Mouse (Mus musculus) NIH3T3 (cell line): Measurements from ENCODE around the gene Brd1.
"Not testable (repeated sequence)": the region's sequence is repeated elsewhere in the genome, so short reads cannot be mapped to it uniquely, and the experiment has no call there.

Experiments
- DNase-seq: peaks from one replicate; pipeline ENCODE4 v3.0.0-alpha.2; 2012; ENCODE audit warnings: low read depth

The Brd1 gene

GRCm38 (mm10) chr15:88727204-88727603, 6.8 kb downstream of the Brd1 start:
- no peak for DNase-seq

- DNase-seq = no peak
These were observed 9.0 kb downstream of the Brd1 start for GRCm38 (mm10) chr15:88725036-88725435.

- DNase-seq = no peak
These were observed 9.7 kb downstream of the Brd1 start for GRCm38 (mm10) chr15:88724311-88724710.

GRCm38 (mm10) chr15:88723205-88723604, 10.8 kb downstream of the Brd1 start:
- no peak for DNase-seq

- DNase-seq = no peak
These were observed 16.8 kb downstream of the Brd1 start for GRCm38 (mm10) chr15:88717239-88717638.

GRCm38 (mm10) chr15:88716350-88716749, 17.7 kb downstream of the Brd1 start:
- peak; percentile 49 for DNase-seq

- no peak for DNase-seq
These were observed 19.9 kb downstream of the Brd1 start for GRCm38 (mm10) chr15:88714021-88714589.

- no peak for DNase-seq
These were observed 21.5 kb downstream of the Brd1 start for GRCm38 (mm10) chr15:88712501-88712900.

- DNase-seq = no peak
These were observed 24.2 kb downstream of the Brd1 start for GRCm38 (mm10) chr15:88709878-88710277.

- peak; percentile 17 for DNase-seq
These were observed 25.1 kb downstream of the Brd1 start for GRCm38 (mm10) chr15:88708657-88709511.

- DNase-seq = no peak
These were observed 25.8 kb downstream of the Brd1 start for GRCm38 (mm10) chr15:88708204-88708603.

GRCm38 (mm10) chr15:88706987-88707386, 27.0 kb downstream of the Brd1 start:
- DNase-seq = not testable (repeated sequence)

GRCm38 (mm10) chr15:88706320-88706719, 27.7 kb downstream of the Brd1 start:
- DNase-seq = no peak

GRCm38 (mm10) chr15:88704284-88704683, 29.7 kb downstream of the Brd1 start:
- no peak for DNase-seq

- no peak for DNase-seq
These were observed 31.5 kb downstream of the Brd1 start for GRCm38 (mm10) chr15:88702501-88702900.

- no peak for DNase-seq
These were observed 33.3 kb downstream of the Brd1 start for GRCm38 (mm10) chr15:88700759-88701158.

GRCm38 (mm10) chr15:88699508-88699907, 34.5 kb downstream of the Brd1 start:
- no peak for DNase-seq

GRCm38 (mm10) chr15:88697586-88697985, 36.4 kb downstream of the Brd1 start:
- no peak for DNase-seq

- DNase-seq = no peak
These were observed 38.0 kb downstream of the Brd1 start for GRCm38 (mm10) chr15:88696055-88696454.

GRCm38 (mm10) chr15:88694033-88694432, 40.0 kb downstream of the Brd1 start:
- DNase-seq = no peak

- no peak for DNase-seq
These were observed 41.3 kb downstream of the Brd1 start for GRCm38 (mm10) chr15:88692720-88693119.

- DNase-seq = no peak
These were observed 42.9 kb downstream of the Brd1 start for GRCm38 (mm10) chr15:88691129-88691528.

GRCm38 (mm10) chr15:88688120-88688519, 45.9 kb downstream of the Brd1 start:
- peak; percentile 14 for DNase-seq

GRCm38 (mm10) chr15:88686725-88687124, 47.3 kb downstream of the Brd1 start:
- DNase-seq = no peak
